Mouse (Mus musculus) intestine, embryonic 16.5 days (tissue): ENCODE measurements around the gene P2ry6. TPM values are rescaled to one million over a fixed set of nuclear protein-coding genes. Genes with fewer than 3 reads are reported as not detected.

Source experiments
- ATAC-seq: fragments of 200-750 bp; cut with Nextera tagmentation; 2 replicates; pipeline ENCODE4 v1.8.0; 2017; ENCODE audit warnings: moderate TSS enrichment, moderate library complexity
- H3K27ac ChIP-seq: fragments of 300-500 bp; sonication (generic); 2 replicates; pipeline ENCODE4 v1.5.1; 2014; ENCODE audit warnings: mild to moderate bottlenecking, low read length
- H3K27me3 ChIP-seq: fragments of 300-500 bp; sonication (generic); replicated peaks from 2 replicates; pipeline ENCODE4 v1.6.1; 2014; ENCODE audit warnings: low read length, control low read depth, mixed read lengths; ENCODE audit not compliant: control insufficient read depth, insufficient read depth
- H3K36me3 ChIP-seq: fragments of 300-500 bp; sonication (generic); 2 replicates; pipeline ENCODE4 v1.6.1; 2014; ENCODE audit warnings: low read length, control low read depth; ENCODE audit not compliant: control insufficient read depth, insufficient read depth
- H3K4me1 ChIP-seq: fragments of 300-500 bp; sonication (generic); 2 replicates; pipeline ENCODE4 v1.6.1; 2014; ENCODE audit warnings: low read length, control low read depth, mixed read lengths; ENCODE audit not compliant: control insufficient read depth, insufficient read depth
- H3K4me2 ChIP-seq: fragments of 300-500 bp; sonication (generic); 2 replicates; pipeline ENCODE4 v1.6.1; 2014; ENCODE audit warnings: low read depth, low read length, control low read depth
- H3K4me3 ChIP-seq: fragments of 300-500 bp; sonication (generic); 2 replicates; pipeline ENCODE4 v1.5.1; 2014; ENCODE audit warnings: mild to moderate bottlenecking, low read length
- H3K9ac ChIP-seq: fragments of 300-500 bp; sonication (generic); 2 replicates; pipeline ENCODE4 v1.6.1; 2014; ENCODE audit warnings: low read depth, low read length
- H3K9me3 ChIP-seq: fragments of 300-500 bp; sonication (generic); 2 replicates; pipeline ENCODE4 v1.6.1; 2016; ENCODE audit warnings: low read length, control low read depth; ENCODE audit not compliant: control insufficient read depth
- WGBS: fragments of 180-500 bp; shearing (Covaris S2); extraction: QIAGEN DNeasy Blood & Tissue Kit; methylation state at CpG from one replicate; pipeline ENCODE4 v1.1.7; 2014; 5-methylcytosine and 5-hydroxymethylcytosine counted together
- polyA plus RNA-seq: library from polyadenylated mRNA; unstranded; fragments of >200 nt; fragmentation: Nextera tagmentation; extraction: Ambion mirVana; gene quantifications from 2 replicates; pipeline ENCODE4 v1.2.1, GENCODE M21; 2015

Gene P2ry6
- polyA plus RNA-seq, 1 experiment from 2014 or later, result 9.8 TPM

- Histone ChIP-seq H3K4me2 (no peak overlapping the region), H3K4me3 (no peak overlapping the region), H3K36me3 (no peaks in the 10 kb centered on the region), H3K4me1 (peaks cover 15% of the 10 kb centered on the region; the same call in 1 of the 2 replicates), H3K9me3 (no peaks in the 10 kb centered on the region), H3K27me3 (no peaks in the 10 kb centered on the region; the same call in 1 of the 2 replicates), H3K9ac (no peak overlapping the region), H3K27ac (no peak overlapping the region)
- WGBS, result 52% methylated on average over 4 of the region's 4 CpGs
- ATAC-seq, result peak; percentile 79
Observed at GRCm38 (mm10) chr7:101005119-101005518, 30.7 kb upstream of the P2ry6 start.

GRCm38 (mm10) chr7:101003442-101004326 is 29.2 kb upstream of the P2ry6 start:
- Histone ChIP-seq H3K36me3 (no peaks in the 10 kb centered on the region), H3K4me2 (no peak overlapping the region), H3K4me3 (no peak overlapping the region), H3K4me1 (peaks cover 15% of the 10 kb centered on the region; the same call in 1 of the 2 replicates), H3K27ac (no peak overlapping the region; the same call in 1 of the 2 replicates), H3K9ac (no peak overlapping the region), H3K9me3 (no peaks in the 10 kb centered on the region), H3K27me3 (no peaks in the 10 kb centered on the region)
- ATAC-seq, result no peak
- 60% methylated on average over 11 of the region's 11 CpGs for WGBS

DNA sequence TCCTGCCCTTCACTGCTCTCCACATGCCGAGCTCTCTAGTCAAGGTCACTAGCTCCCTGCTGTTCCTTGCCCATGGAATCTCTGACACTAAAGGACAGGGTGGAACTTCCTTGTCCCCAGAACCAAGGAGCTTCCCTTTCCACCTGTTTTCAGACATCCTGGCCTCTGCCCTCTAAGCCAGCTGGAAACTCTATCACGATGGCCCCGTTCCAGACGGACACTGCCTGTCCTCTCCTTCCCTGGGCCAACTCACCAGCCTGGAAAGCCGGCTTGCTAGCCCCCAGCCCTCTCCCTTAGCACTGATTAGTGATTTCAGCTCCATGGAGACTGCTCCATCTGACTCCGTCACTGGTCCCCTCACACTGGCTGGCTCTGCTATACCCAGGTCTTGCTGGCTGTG is 27.8 kb upstream of the P2ry6 start:
- Histone ChIP-seq H3K4me1 (peaks cover 15% of the 10 kb centered on the region; the same call in 1 of the 2 replicates), H3K4me3 (no peak overlapping the region), H3K27ac (no peak overlapping the region), H3K4me2 (no peak overlapping the region), H3K27me3 (no peaks in the 10 kb centered on the region), H3K9me3 (no peaks in the 10 kb centered on the region), H3K36me3 (no peaks in the 10 kb centered on the region), H3K9ac (no peak overlapping the region)
- 79% methylated on average over 6 of the region's 6 CpGs for WGBS
- no peak for ATAC-seq

- 84% methylated on average over 5 of the region's 5 CpGs for WGBS
Observed at GRCm38 (mm10) chr7:100999623-101000022, 25.2 kb upstream of the P2ry6 start.

DNA sequence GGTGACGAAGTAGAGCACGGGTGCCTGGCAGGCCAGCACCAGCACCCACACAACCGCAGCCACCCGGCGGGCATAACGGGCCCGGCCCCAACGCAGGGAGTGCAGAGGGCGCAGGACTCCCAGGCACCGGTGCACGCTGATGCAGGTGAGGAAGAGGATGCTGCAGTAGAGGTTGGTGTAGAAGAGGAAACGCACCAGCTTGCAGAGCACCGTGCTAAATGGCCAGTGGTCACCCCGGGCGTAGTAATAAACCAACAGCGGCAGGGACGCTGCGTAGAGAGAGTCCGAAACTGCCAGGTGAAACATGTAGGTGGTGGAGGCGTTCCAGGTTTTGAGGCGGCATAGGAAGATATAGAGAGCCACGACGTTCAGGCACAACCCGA is 24.1 kb upstream of the P2ry6 start:
- 85% methylated on average over 24 of the region's 24 CpGs for WGBS
- no peaks in the 10 kb centered on the region for H3K27me3 ChIP-seq
- no peaks in the 10 kb centered on the region for H3K9me3 ChIP-seq
- no peaks in the 10 kb centered on the region for H3K36me3 ChIP-seq
- peaks cover 4% of the 10 kb centered on the region; the same call in 1 of the 2 replicates for H3K4me1 ChIP-seq
- H3K27ac ChIP-seq, result no peak overlapping the region
- H3K9ac ChIP-seq, result no peak overlapping the region
- H3K4me3 ChIP-seq, result no peak overlapping the region
- ATAC-seq, result no peak
- H3K4me2 ChIP-seq, result no peak overlapping the region

More at GRCm38 (mm10) chr7:100999623-101000022, 25.2 kb upstream of the P2ry6 start:
- peaks cover 12% of the 10 kb centered on the region; the same call in 1 of the 2 replicates for H3K4me1 ChIP-seq
- H3K9me3 ChIP-seq, result no peaks in the 10 kb centered on the region
- no peak overlapping the region for H3K4me3 ChIP-seq
- H3K4me2 ChIP-seq, result no peak overlapping the region
- H3K9ac ChIP-seq, result no peak overlapping the region
- no peak overlapping the region for H3K27ac ChIP-seq
- H3K27me3 ChIP-seq, result no peaks in the 10 kb centered on the region
- ATAC-seq, result no peak
- H3K36me3 ChIP-seq, result no peaks in the 10 kb centered on the region

GRCm38 (mm10) chr7:100997951-100998577 is 23.6 kb upstream of the P2ry6 start:
- H3K4me1 ChIP-seq, result no peaks in the 10 kb centered on the region
- WGBS, result 82% methylated on average over 31 of the region's 31 CpGs
- no peak overlapping the region for H3K4me2 ChIP-seq
- no peaks in the 10 kb centered on the region for H3K27me3 ChIP-seq
- H3K36me3 ChIP-seq, result no peaks in the 10 kb centered on the region
- no peak overlapping the region for H3K4me3 ChIP-seq
- ATAC-seq, result no peak
- H3K9me3 ChIP-seq, result no peaks in the 10 kb centered on the region
- no peak overlapping the region for H3K9ac ChIP-seq
- no peak overlapping the region for H3K27ac ChIP-seq

GRCm38 (mm10) chr7:100997215-100997614 is 22.8 kb upstream of the P2ry6 start:
- no peak for ATAC-seq
- no peak overlapping the region for H3K4me2 ChIP-seq
- H3K27me3 ChIP-seq, result no peaks in the 10 kb centered on the region
- H3K36me3 ChIP-seq, result no peaks in the 10 kb centered on the region
- H3K4me3 ChIP-seq, result no peak overlapping the region
- no peak overlapping the region for H3K9ac ChIP-seq
- no peaks in the 10 kb centered on the region for H3K4me1 ChIP-seq
- no peaks in the 10 kb centered on the region for H3K9me3 ChIP-seq
- no peak overlapping the region for H3K27ac ChIP-seq
- 63% methylated on average over 1 of the region's 1 CpGs for WGBS

GRCm38 (mm10) chr7:100995951-100996350 is 21.5 kb upstream of the P2ry6 start:
- WGBS, result 72% methylated on average over 3 of the region's 3 CpGs
- no peak overlapping the region for H3K27ac ChIP-seq
- H3K36me3 ChIP-seq, result no peaks in the 10 kb centered on the region
- no peak overlapping the region for H3K4me3 ChIP-seq
- H3K27me3 ChIP-seq, result no peaks in the 10 kb centered on the region
- no peaks in the 10 kb centered on the region for H3K9me3 ChIP-seq
- H3K4me1 ChIP-seq, result no peaks in the 10 kb centered on the region
- ATAC-seq, result no peak
- H3K4me2 ChIP-seq, result no peak overlapping the region
- no peak overlapping the region for H3K9ac ChIP-seq

DNA sequence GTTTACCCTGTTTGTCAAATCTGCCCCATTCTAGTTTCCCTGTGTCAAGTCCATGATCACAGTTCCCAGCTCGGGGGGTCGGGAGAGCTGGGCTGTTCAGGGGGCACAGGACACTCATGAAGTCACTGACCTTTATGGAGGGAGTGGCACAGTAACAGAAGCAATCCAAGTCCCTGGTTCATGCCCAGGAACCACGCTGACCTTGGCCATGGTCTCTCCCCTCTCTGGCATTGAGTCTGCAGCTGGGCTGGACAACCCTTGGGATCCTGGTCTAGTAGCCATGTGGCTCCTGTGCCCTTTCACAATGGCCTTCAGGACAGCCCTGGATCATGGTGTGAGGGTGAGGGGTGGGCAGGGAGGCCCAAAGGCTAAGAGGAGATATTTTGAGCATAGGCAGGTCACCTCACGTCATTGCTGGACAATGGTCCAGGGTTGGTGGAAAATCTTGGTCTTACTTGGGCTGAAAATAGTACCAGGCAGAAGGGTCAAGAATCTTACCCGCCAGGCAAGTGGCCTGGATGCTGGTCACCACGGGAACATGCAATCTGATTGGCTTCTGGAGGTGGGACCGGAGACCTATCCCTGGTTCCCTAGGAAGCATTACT is 20.9 kb upstream of the P2ry6 start:
- Histone ChIP-seq H3K36me3 (no peaks in the 10 kb centered on the region), H3K4me3 (no peak overlapping the region), H3K27me3 (no peaks in the 10 kb centered on the region), H3K9me3 (no peaks in the 10 kb centered on the region), H3K4me2 (no peak overlapping the region), H3K27ac (no peak overlapping the region), H3K4me1 (no peaks in the 10 kb centered on the region), H3K9ac (no peak overlapping the region)
- no peak for ATAC-seq
- WGBS, result 89% methylated on average over 7 of the region's 7 CpGs
